Mouse (Mus musculus) stomach, embryonic 14.5 days (tissue): Measurements from ENCODE around the gene Ptprm. TPM values are rescaled to one million over a fixed set of nuclear protein-coding genes. Genes with fewer than 3 reads are reported as not detected.

Experiments
- ATAC-seq: fragments of 200-750 bp; cut with Nextera tagmentation; 2 replicates; pipeline ENCODE4 v1.8.0; 2017; ENCODE audit warnings: low read depth, moderate TSS enrichment; ENCODE audit not compliant: insufficient number of reproducible peaks, insufficient read depth, low FRiP score
- H3K27ac ChIP-seq: fragments of 300-500 bp; sonication (generic); 2 replicates; pipeline ENCODE4 v1.5.1; 2014; ENCODE audit warnings: mild to moderate bottlenecking, low read length, moderate library complexity, mixed read lengths
- H3K27me3 ChIP-seq: fragments of 300-500 bp; sonication (generic); 2 replicates; pipeline ENCODE4 v1.6.1; 2014; ENCODE audit warnings: low read length, control low read depth, mixed read lengths; ENCODE audit not compliant: control insufficient read depth, insufficient read depth
- H3K36me3 ChIP-seq: fragments of 300-500 bp; sonication (generic); 2 replicates; pipeline ENCODE4 v1.6.1; 2014; ENCODE audit warnings: mild to moderate bottlenecking, control low read depth, low read length, moderate library complexity, mixed read lengths; ENCODE audit not compliant: control insufficient read depth, insufficient read depth
- H3K4me1 ChIP-seq: fragments of 300-500 bp; sonication (generic); 2 replicates; pipeline ENCODE4 v1.6.1; 2014; ENCODE audit warnings: low read length, control low read depth, mixed read lengths; ENCODE audit not compliant: control insufficient read depth, insufficient read depth
- H3K4me2 ChIP-seq: fragments of 300-500 bp; sonication (generic); replicated peaks from 2 replicates; pipeline ENCODE4 v1.6.1; 2014; ENCODE audit warnings: low read depth, low read length, control low read depth
- H3K4me3 ChIP-seq: fragments of 300-500 bp; sonication (generic); 2 replicates; pipeline ENCODE4 v1.5.1; 2014; ENCODE audit warnings: low read depth, low read length, control low read depth
- H3K9ac ChIP-seq: fragments of 300-500 bp; sonication (generic); replicated peaks from 2 replicates; pipeline ENCODE4 v1.6.1; 2014; ENCODE audit warnings: low read depth, mild to moderate bottlenecking, control low read depth, low read length, moderate library complexity, mixed read lengths
- H3K9me3 ChIP-seq: fragments of 300-500 bp; sonication (generic); 2 replicates; pipeline ENCODE4 v1.6.1; 2016; ENCODE audit warnings: low read depth, low read length, control low read depth; ENCODE audit not compliant: control insufficient read depth
- WGBS: fragments of 180-500 bp; shearing (Covaris S2); extraction: QIAGEN DNeasy Blood & Tissue Kit; methylation state at CpG from one replicate; pipeline ENCODE4 v1.1.7; 2014; 5-methylcytosine and 5-hydroxymethylcytosine counted together
- polyA plus RNA-seq: library from polyadenylated mRNA; unstranded; fragments of >200 nt; fragmentation: Nextera tagmentation; extraction: Ambion mirVana; gene quantifications from 2 replicates; pipeline ENCODE4 v1.2.1, GENCODE M21; 2014

Gene Ptprm
- polyA plus RNA-seq, 1 experiment from 2014 or later, result 17.7 TPM

GRCm38 (mm10) chr17:67178686-67179265 lies 175.5 kb downstream of the Ptprm start:
- WGBS, result 61% methylated on average over 5 of the region's 5 CpGs
- Histone ChIP-seq H3K27me3 (no peaks in the 10 kb centered on the region), H3K9me3 (no peaks in the 10 kb centered on the region; the same call in 1 of the 2 replicates), H3K9ac (no peak overlapping the region), H3K4me1 (no peaks in the 10 kb centered on the region), H3K4me3 (no peak overlapping the region), H3K27ac (no peak overlapping the region), H3K4me2 (no peak overlapping the region), H3K36me3 (no peaks in the 10 kb centered on the region)
- ATAC-seq, result no peak; the same call in 1 of the 2 replicates

DNA sequence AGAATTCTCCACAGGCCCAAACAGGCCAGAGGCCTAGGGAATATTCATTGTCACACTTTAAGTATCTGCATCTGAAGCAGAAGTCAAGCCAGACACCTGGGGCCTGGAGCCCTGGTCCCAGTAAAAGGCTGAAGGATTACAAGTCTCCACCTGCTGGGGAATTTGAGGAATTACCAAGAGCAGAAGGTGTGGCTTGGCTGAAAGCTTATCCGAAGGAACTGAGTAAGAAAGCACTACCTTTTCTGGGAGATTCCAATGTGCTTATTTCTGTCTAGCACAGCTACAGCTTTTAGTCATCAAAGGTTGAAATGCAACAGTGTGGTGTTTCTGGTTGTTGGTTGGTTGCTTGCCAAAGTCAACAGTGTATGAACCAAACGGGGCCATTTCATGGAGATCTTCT lies 178.4 kb downstream of the Ptprm start:
- no peak overlapping the region for H3K4me2 ChIP-seq
- 48% methylated on average over 2 of the region's 2 CpGs for WGBS
- no peaks in the 10 kb centered on the region for H3K27me3 ChIP-seq
- no peaks in the 10 kb centered on the region for H3K36me3 ChIP-seq
- ATAC-seq, result 0 out of 2 replicates have a peak, but pooled peaks have one; percentile 18
- no peaks in the 10 kb centered on the region for H3K4me1 ChIP-seq
- no peak overlapping the region for H3K27ac ChIP-seq
- no peaks in the 10 kb centered on the region; the same call in 1 of the 2 replicates for H3K9me3 ChIP-seq
- H3K4me3 ChIP-seq, result no peak overlapping the region
- H3K9ac ChIP-seq, result no peak overlapping the region

- Histone ChIP-seq H3K4me2 (no peak overlapping the region), H3K4me3 (no peak overlapping the region), H3K27me3 (no peaks in the 10 kb centered on the region), H3K4me1 (no peaks in the 10 kb centered on the region), H3K9me3 (no peaks in the 10 kb centered on the region), H3K27ac (no peak overlapping the region), H3K9ac (no peak overlapping the region), H3K36me3 (no peaks in the 10 kb centered on the region)
- 78% methylated on average over 2 of the region's 2 CpGs for WGBS
- ATAC-seq, result no peak
Measured at GRCm38 (mm10) chr17:67171353-67171752, 182.9 kb downstream of the Ptprm start.

GRCm38 (mm10) chr17:67170696-67171095 lies 183.6 kb downstream of the Ptprm start:
- no peaks in the 10 kb centered on the region for H3K36me3 ChIP-seq
- no peak overlapping the region for H3K4me3 ChIP-seq

DNA sequence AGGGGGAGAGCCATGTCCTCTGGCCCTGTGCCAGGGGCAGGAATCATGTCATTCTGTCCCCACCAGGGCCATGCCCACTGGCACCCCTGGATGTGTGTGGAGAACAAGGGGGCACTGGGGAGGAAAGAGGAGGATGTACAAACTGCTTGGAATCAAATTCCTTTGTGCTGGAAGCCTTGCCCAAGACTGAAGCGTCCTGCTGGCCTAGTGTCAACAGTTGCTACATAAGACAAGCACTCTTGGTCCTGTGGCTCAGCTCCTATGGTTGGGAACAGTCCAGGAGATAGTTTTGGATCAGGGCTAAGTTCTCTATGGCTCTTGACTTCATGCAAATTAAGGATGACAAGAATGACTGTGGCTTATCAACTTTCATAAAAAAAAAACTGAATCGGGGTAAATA lies 188.4 kb downstream of the Ptprm start:
- Histone ChIP-seq H3K9me3 (no peaks in the 10 kb centered on the region), H3K27me3 (no peaks in the 10 kb centered on the region), H3K27ac (no peak overlapping the region), H3K9ac (no peak overlapping the region), H3K4me3 (no peak overlapping the region), H3K36me3 (no peaks in the 10 kb centered on the region), H3K4me1 (no peaks in the 10 kb centered on the region), H3K4me2 (no peak overlapping the region)
- ATAC-seq, result no peak
- 77% methylated on average over 2 of the region's 2 CpGs for WGBS

More at GRCm38 (mm10) chr17:67170696-67171095, 183.6 kb downstream of the Ptprm start:
- Histone ChIP-seq H3K27me3 (no peaks in the 10 kb centered on the region), H3K27ac (no peak overlapping the region), H3K4me1 (no peaks in the 10 kb centered on the region), H3K9ac (no peak overlapping the region), H3K4me2 (no peak overlapping the region), H3K9me3 (no peaks in the 10 kb centered on the region)
- WGBS, result 73% methylated on average over 7 of the region's 7 CpGs
- no peak for ATAC-seq

GRCm38 (mm10) chr17:67159611-67160010 lies 194.6 kb downstream of the Ptprm start:
- Histone ChIP-seq H3K9ac (no peak overlapping the region), H3K36me3 (no peaks in the 10 kb centered on the region), H3K27me3 (no peaks in the 10 kb centered on the region), H3K4me3 (no peak overlapping the region), H3K4me2 (no peak overlapping the region), H3K9me3 (no peaks in the 10 kb centered on the region), H3K4me1 (no peaks in the 10 kb centered on the region), H3K27ac (no peak overlapping the region)
- WGBS, result 26% methylated on average over 8 of the region's 8 CpGs
- no peak for ATAC-seq

DNA sequence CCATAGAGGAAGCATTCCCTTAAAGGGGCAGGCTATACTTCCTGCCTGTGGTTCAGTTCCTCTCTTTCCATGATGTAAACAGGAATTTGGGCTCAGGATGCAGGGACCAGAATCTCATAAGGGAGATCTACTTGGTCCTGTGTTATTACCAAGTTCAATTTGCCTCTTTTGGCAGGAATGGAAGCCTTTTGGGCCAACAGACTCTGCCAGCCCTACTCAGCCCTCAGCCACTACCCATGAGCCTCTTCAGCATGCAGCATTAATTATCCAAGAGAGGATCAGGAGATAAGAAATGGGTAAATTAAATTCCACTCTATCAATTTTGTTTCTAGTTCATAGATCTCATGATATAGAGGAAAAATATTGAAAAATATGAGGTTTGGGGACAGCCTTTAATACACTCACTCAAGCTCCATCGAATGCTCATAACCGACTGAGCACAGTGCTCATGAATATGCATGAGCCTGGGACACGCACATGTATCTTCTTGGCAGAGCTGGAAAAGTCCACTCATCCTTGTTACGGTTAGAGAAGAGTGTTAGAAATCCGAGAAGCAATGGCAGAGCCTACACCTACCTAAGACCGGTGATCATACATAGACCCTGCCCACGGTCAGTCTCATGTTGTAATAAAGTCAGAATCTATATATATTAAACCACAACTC lies 197.0 kb downstream of the Ptprm start:
- H3K27ac ChIP-seq, result no peak overlapping the region
- H3K36me3 ChIP-seq, result no peaks in the 10 kb centered on the region
- no peaks in the 10 kb centered on the region for H3K9me3 ChIP-seq
- no peak overlapping the region for H3K4me2 ChIP-seq
- no peaks in the 10 kb centered on the region for H3K4me1 ChIP-seq
- no peaks in the 10 kb centered on the region for H3K27me3 ChIP-seq
- no peak overlapping the region for H3K9ac ChIP-seq
- 86% methylated on average over 7 of the region's 7 CpGs for WGBS
- no peak for ATAC-seq
- H3K4me3 ChIP-seq, result no peak overlapping the region

DNA sequence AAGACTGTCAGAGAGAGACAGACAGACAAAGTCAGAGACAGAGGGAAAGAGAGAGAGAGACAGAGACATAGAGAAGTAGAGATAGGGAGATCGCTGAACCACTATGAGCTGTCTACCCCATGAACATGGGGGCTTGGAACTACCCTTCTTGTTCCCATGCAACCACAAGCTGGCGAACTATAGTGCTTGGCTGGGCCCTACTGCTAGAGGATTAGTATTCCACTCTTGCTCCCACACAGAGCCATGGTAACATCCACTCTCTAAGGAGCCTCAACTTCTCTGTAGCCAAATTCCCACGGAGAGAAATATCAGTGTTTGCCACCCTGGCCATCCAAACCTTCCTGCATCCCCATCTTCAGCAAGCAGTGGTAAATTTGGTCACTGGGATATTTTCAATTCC lies 202.0 kb downstream of the Ptprm start:
- no peak overlapping the region for H3K9ac ChIP-seq
- no peak overlapping the region for H3K4me3 ChIP-seq
- H3K4me2 ChIP-seq, result no peak overlapping the region
- H3K36me3 ChIP-seq, result no peaks in the 10 kb centered on the region
- 88% methylated on average over 3 of the region's 3 CpGs for WGBS
- no peaks in the 10 kb centered on the region for H3K27me3 ChIP-seq
- ATAC-seq, result no peak
- H3K27ac ChIP-seq, result no peak overlapping the region
- no peaks in the 10 kb centered on the region for H3K4me1 ChIP-seq
- H3K9me3 ChIP-seq, result no peaks in the 10 kb centered on the region

- H3K27ac ChIP-seq, result no peak overlapping the region
- H3K4me1 ChIP-seq, result no peaks in the 10 kb centered on the region
- H3K27me3 ChIP-seq, result no peaks in the 10 kb centered on the region
- no peak overlapping the region for H3K9ac ChIP-seq
- H3K36me3 ChIP-seq, result no peaks in the 10 kb centered on the region
- H3K4me3 ChIP-seq, result no peak overlapping the region
- no peaks in the 10 kb centered on the region for H3K9me3 ChIP-seq
- ATAC-seq, result no peak
- no peak overlapping the region for H3K4me2 ChIP-seq
- WGBS, result 92% methylated on average over 2 of the region's 2 CpGs
Measured at GRCm38 (mm10) chr17:67150441-67150840, 203.8 kb downstream of the Ptprm start.
